Comparison of ENCODE assay signal across 38 mouse cellular contexts in genomic region chr7:140402818-140403217, GRCm38 (mm10). TPM values are rescaled to one million over a fixed set of nuclear protein-coding genes. Genes with fewer than 3 reads are reported as not detected.
"Had no signal": no experiment of that assay in that cellular context is flagged by ENCODE, and none has a peak within 500 bp of the region (broad histone marks: within the 10 kb centered on the region; RNA-seq: fewer than 3 reads in every experiment).

Olfr531 (minus strand) TSS chr7:140402918.

- ATAC-seq: liver, embryonic 12.5 days; liver, postnatal 0 days; lung, postnatal 0 days; midbrain, embryonic 13.5 days; midbrain, embryonic 15.5 days; midbrain, embryonic 16.5 days had no signal

- H3K9me3 ChIP-seq: limb, embryonic 12.5 days; limb, embryonic 13.5 days; limb, embryonic 15.5 days; liver, embryonic 12.5 days; liver, embryonic 13.5 days; liver, embryonic 15.5 days; lung, embryonic 15.5 days; midbrain, embryonic 10.5 days; midbrain, embryonic 13.5 days; midbrain, embryonic 15.5 days; neural tube, embryonic 12.5 days had no signal

- H3K4me2 ChIP-seq: limb, embryonic 12.5 days; limb, embryonic 13.5 days; limb, embryonic 15.5 days; liver, embryonic 11.5 days; liver, embryonic 12.5 days; liver, embryonic 13.5 days; liver, embryonic 15.5 days; lung, embryonic 14.5 days; lung, embryonic 15.5 days; midbrain, embryonic 11.5 days; midbrain, embryonic 12.5 days; midbrain, embryonic 13.5 days; midbrain, embryonic 15.5 days; neural tube, embryonic 12.5 days had no signal

- H3K4me1 ChIP-seq: limb, embryonic 12.5 days; limb, embryonic 13.5 days; limb, embryonic 15.5 days; liver, embryonic 12.5 days; liver, embryonic 13.5 days; liver, embryonic 15.5 days; lung, embryonic 15.5 days; megakaryocyte, embryonic 14.5 days; midbrain, embryonic 10.5 days; midbrain, embryonic 12.5 days; midbrain, embryonic 13.5 days; midbrain, embryonic 15.5 days; neural tube, embryonic 12.5 days had no signal

- H3K4me3 ChIP-seq: left cerebral cortex, adult 2 months; limb, embryonic 12.5 days; limb, embryonic 13.5 days; limb, embryonic 15.5 days; liver, embryonic 12.5 days; liver, embryonic 13.5 days; liver, embryonic 15.5 days; lung, embryonic 15.5 days; megakaryocyte, embryonic 14.5 days; midbrain, embryonic 10.5 days; midbrain, embryonic 12.5 days; midbrain, embryonic 13.5 days; midbrain, embryonic 15.5 days; myocyte; neural tube, embryonic 12.5 days had no signal

- H3K27ac ChIP-seq: left cerebral cortex, adult 2 months; limb, embryonic 12.5 days; limb, embryonic 13.5 days; limb, embryonic 15.5 days; liver, embryonic 12.5 days; liver, embryonic 13.5 days; liver, embryonic 14.5 days; liver, embryonic 15.5 days; lung, embryonic 15.5 days; macrophage; midbrain, embryonic 10.5 days; midbrain, embryonic 12.5 days; midbrain, embryonic 13.5 days; midbrain, embryonic 15.5 days; neural tube, embryonic 12.5 days had no signal

- H3K9ac ChIP-seq: limb, embryonic 12.5 days; limb, embryonic 13.5 days; limb, embryonic 15.5 days; liver, embryonic 12.5 days; liver, embryonic 13.5 days; liver, embryonic 14.5 days; liver, embryonic 15.5 days; liver, postnatal 0 days; lung, embryonic 14.5 days; lung, embryonic 15.5 days; midbrain, embryonic 12.5 days; midbrain, embryonic 13.5 days; midbrain, embryonic 15.5 days; neural tube, embryonic 12.5 days had no signal

- H3K27me3 ChIP-seq: limb, embryonic 12.5 days; limb, embryonic 13.5 days; limb, embryonic 15.5 days; liver, embryonic 12.5 days; liver, embryonic 13.5 days; liver, embryonic 15.5 days; lung, embryonic 15.5 days; megakaryocyte, embryonic 14.5 days; midbrain, embryonic 12.5 days; midbrain, embryonic 13.5 days; midbrain, embryonic 15.5 days; neural tube, embryonic 12.5 days had no signal

- DNase-seq: left cerebral cortex, postnatal 4 days; liver; liver, embryonic 13.5 days; liver, postnatal 0 days; lung, adult 18-20 months; lung, adult 2 months; lung, embryonic 14.5 days; lung, postnatal 10 days; lung, postnatal 14 days; lung, postnatal 36 days; lung, postnatal 4 days; midbrain, embryonic 14.5 days had no signal

- H3K36me3 ChIP-seq: limb, embryonic 12.5 days; limb, embryonic 13.5 days; limb, embryonic 15.5 days; liver, embryonic 12.5 days; liver, embryonic 13.5 days; liver, embryonic 15.5 days; lung, embryonic 15.5 days; midbrain, embryonic 10.5 days; midbrain, embryonic 12.5 days; midbrain, embryonic 13.5 days; midbrain, embryonic 15.5 days; neural tube, embryonic 12.5 days had no signal

RNA-seq across cellular contexts. Expression of gene Olfr531, which starts in this region (rescaled TPM):
- polyA plus RNA-seq: limb, embryonic 12.5 days; limb, embryonic 13.5 days; limb, embryonic 14.5 days; limb, embryonic 15.5 days; liver, adult 2 months; liver, embryonic 11.5 days; liver, embryonic 12.5 days; liver, embryonic 13.5 days; liver, embryonic 14.5 days; liver, embryonic 15.5 days; liver, embryonic 16.5 days; liver, postnatal 0 days; lung, adult 2 months; lung, embryonic 14.5 days; lung, embryonic 15.5 days; lung, embryonic 16.5 days; lung, postnatal 0 days; macrophage; midbrain, embryonic 10.5 days; midbrain, embryonic 11.5 days; midbrain, embryonic 12.5 days; midbrain, embryonic 13.5 days; midbrain, embryonic 14.5 days; midbrain, embryonic 15.5 days; midbrain, embryonic 16.5 days; midbrain, postnatal 0 days; myocyte; neural tube, embryonic 11.5 days; neural tube, embryonic 12.5 days had no signal
